Mouse (Mus musculus): ENCODE measurements around the gene Lyz2. TPM values are rescaled to one million over a fixed set of nuclear protein-coding genes. Genes with fewer than 3 reads are reported as not detected.

Gene Lyz2
- total and polyA plus RNA-seq, 3 experiments = 0.17 TPM; not detected in 2

DNA sequence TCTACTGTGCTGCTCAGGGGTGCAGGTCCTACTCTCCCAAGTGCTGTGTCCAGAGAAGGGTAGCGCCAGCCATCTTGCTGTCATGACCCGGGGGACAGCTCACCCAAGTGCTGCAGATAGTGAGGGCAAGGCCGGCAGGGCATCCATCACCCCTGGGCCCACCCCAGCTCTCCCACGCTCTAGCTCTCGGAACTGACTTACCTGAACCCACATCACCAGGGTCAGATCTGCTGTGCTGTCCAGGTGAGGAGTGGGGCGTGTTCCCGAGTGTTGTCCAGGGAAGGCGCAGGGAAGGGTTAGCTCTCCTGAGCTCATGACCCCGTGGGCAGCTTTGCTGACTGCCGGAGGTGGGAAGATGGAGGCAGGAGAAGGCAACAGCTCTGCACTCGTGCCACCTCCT, 34.3 kb upstream of the Lyz2 start:
- TF ChIP-seq ELF1 (IDR thresholded peaks at IDR 0.05; ENCODE audit: low read depth, low read length) (no peak), JUN (IDR thresholded peaks at IDR 0.05; ENCODE audit: insufficient read depth, low read depth, low read length) (no peak)
- H3K36me3 ChIP-seq (replicated peaks in 1 of 2; ENCODE audit: control insufficient read depth in 1 of 2, insufficient read depth in 1 of 2, low read length in 1 of 2) = no peaks in the 10 kb centered on the region
- no peak overlapping the region for H3K9ac ChIP-seq (ENCODE audit: insufficient read depth, low read depth)
- DNase-seq (ENCODE audit: extremely low read depth) = no peak
- no peak overlapping the region for H3K4me3 ChIP-seq (replicated peaks in 1 of 3; ENCODE audit: low read depth in 2 of 3, low read length in 2 of 3, poor library complexity in 1 of 3)
- H3K79me2 ChIP-seq (replicated peaks; ENCODE audit: control insufficient read depth, extremely low read depth, insufficient read depth, poor library complexity, severe bottlenecking) = no peaks in the 10 kb centered on the region
- no peaks in the 10 kb centered on the region for H3K27me3 ChIP-seq (replicated peaks)
- 0 out of 4 replicates have a peak, but pooled peaks cover 4 to 6% of the 10 kb centered on the region in 2 experiments for H3K4me1 ChIP-seq (ENCODE audit: control insufficient read depth in 1 of 2, insufficient read depth in 2 of 2)
- dilution Hi-C loops (cut with MboI; ENCODE audit: extremely low pct_ligation_motif_present, extremely low pct_unique_long_range_greater_than_20kb, low sequenced_read_pairs) (no loop called here), in situ Hi-C loops (cut with MboI; ENCODE audit: low pct_ligation_motif_present, low pct_unique_long_range_greater_than_20kb, low sequenced_read_pairs) (no loop called here)
- no peak overlapping the region for H3K27ac ChIP-seq (ENCODE audit: insufficient read depth, low read depth)
- no peaks in the 10 kb centered on the region for H3K9me3 ChIP-seq (replicated peaks; ENCODE audit: low read length)
- H3K4me2 ChIP-seq (ENCODE audit: insufficient read depth, low read depth, poor library complexity, severe bottlenecking) = no peak overlapping the region

GRCm38 (mm10) chr10:117313133-117313532, 31.0 kb upstream of the Lyz2 start:
- DNase-seq (ENCODE audit: extremely low read depth) = no peak
- dilution Hi-C loops (cut with MboI; ENCODE audit: extremely low pct_ligation_motif_present, extremely low pct_unique_long_range_greater_than_20kb, low sequenced_read_pairs) = no loop called here
- no peaks in the 10 kb centered on the region for H3K4me1 ChIP-seq (ENCODE audit: control insufficient read depth in 1 of 2, insufficient read depth in 2 of 2)

GRCm38 (mm10) chr10:117312168-117312567, 30.0 kb upstream of the Lyz2 start:
- Histone ChIP-seq H3K9me3 (replicated peaks; ENCODE audit: low read length) (no peaks in the 10 kb centered on the region), H3K27me3 (replicated peaks) (no peaks in the 10 kb centered on the region), H3K4me1 (ENCODE audit: control insufficient read depth in 1 of 2, insufficient read depth in 2 of 2) (no peaks in the 10 kb centered on the region), H3K4me2 (ENCODE audit: insufficient read depth, low read depth, poor library complexity, severe bottlenecking) (no peak overlapping the region), H3K9ac (ENCODE audit: insufficient read depth, low read depth) (no peak overlapping the region), H3K36me3 (replicated peaks in 1 of 2; ENCODE audit: control insufficient read depth in 1 of 2, insufficient read depth in 1 of 2, low read length in 1 of 2) (no peaks in the 10 kb centered on the region), H3K79me2 (replicated peaks; ENCODE audit: control insufficient read depth, extremely low read depth, insufficient read depth, poor library complexity, severe bottlenecking) (no peaks in the 10 kb centered on the region), H3K4me3 (replicated peaks in 1 of 3; ENCODE audit: low read depth in 2 of 3, low read length in 2 of 3, poor library complexity in 1 of 3) (no peak overlapping the region), H3K27ac (ENCODE audit: insufficient read depth, low read depth) (no peak overlapping the region)
- dilution Hi-C loops (cut with MboI; ENCODE audit: extremely low pct_ligation_motif_present, extremely low pct_unique_long_range_greater_than_20kb, low sequenced_read_pairs) = no loop called here
- in situ Hi-C loops (cut with MboI; ENCODE audit: low pct_ligation_motif_present, low pct_unique_long_range_greater_than_20kb, low sequenced_read_pairs) = no loop called here
- no peak for TF ChIP-seq POLR2A (IDR thresholded peaks at IDR 0.05; ENCODE audit: low read depth, low read length)
- no peak for TF ChIP-seq SIN3A (IDR thresholded peaks at IDR 0.05; ENCODE audit: low read length)
- TF ChIP-seq EP300 (IDR thresholded peaks at IDR 0.05; ENCODE audit: low read length) = no peak
- no peak for TF ChIP-seq CTCF (conservative IDR thresholded peaks at IDR 0.05 in 1 of 2, IDR thresholded peaks at IDR 0.05 in 1 of 2; ENCODE audit: low read depth in 2 of 2, low read length in 2 of 2)
- TF ChIP-seq HCFC1 (IDR thresholded peaks at IDR 0.05; ENCODE audit: low read depth, low read length) = no peak
- no peak for DNase-seq (ENCODE audit: extremely low read depth)

More at GRCm38 (mm10) chr10:117313133-117313532, 31.0 kb upstream of the Lyz2 start:
- no peak overlapping the region for H3K27ac ChIP-seq (ENCODE audit: insufficient read depth, low read depth)
- H3K9me3 ChIP-seq (replicated peaks; ENCODE audit: low read length) = no peaks in the 10 kb centered on the region
- no peak overlapping the region for H3K4me3 ChIP-seq (replicated peaks in 1 of 3; ENCODE audit: low read depth in 2 of 3, low read length in 2 of 3, poor library complexity in 1 of 3)
- no peaks in the 10 kb centered on the region for H3K79me2 ChIP-seq (replicated peaks; ENCODE audit: control insufficient read depth, extremely low read depth, insufficient read depth, poor library complexity, severe bottlenecking)
- H3K36me3 ChIP-seq (replicated peaks in 1 of 2; ENCODE audit: control insufficient read depth in 1 of 2, insufficient read depth in 1 of 2, low read length in 1 of 2) = no peaks in the 10 kb centered on the region
- no peak overlapping the region for H3K4me2 ChIP-seq (ENCODE audit: insufficient read depth, low read depth, poor library complexity, severe bottlenecking)
- in situ Hi-C loops (cut with MboI; ENCODE audit: low pct_ligation_motif_present, low pct_unique_long_range_greater_than_20kb, low sequenced_read_pairs) = no loop called here
- TF ChIP-seq POLR2A (IDR thresholded peaks at IDR 0.05; ENCODE audit: low read depth, low read length) (no peak), UBTF (IDR thresholded peaks at IDR 0.05; ENCODE audit: low read depth, low read length) (no peak), IRF4 (IDR thresholded peaks at IDR 0.05; ENCODE audit: low read depth, low read length) (no peak), MAZ (IDR thresholded peaks at IDR 0.05; ENCODE audit: low read depth, low read length) (no peak), USF2 (conservative IDR thresholded peaks at IDR 0.05; ENCODE audit: low read depth, low read length) (no peak), ZMIZ1 (IDR thresholded peaks at IDR 0.05; ENCODE audit: low read depth, low read length) (no peak), MXI1 (IDR thresholded peaks at IDR 0.05; ENCODE audit: low read depth, low read length) (no peak), MAFK (IDR thresholded peaks at IDR 0.05; ENCODE audit: insufficient replicate concordance, low read length) (no peak), MEF2A (IDR thresholded peaks at IDR 0.05; ENCODE audit: borderline replicate concordance, low read depth, low read length) (no peak)
- no peak overlapping the region for H3K9ac ChIP-seq (ENCODE audit: insufficient read depth, low read depth)
- H3K27me3 ChIP-seq (replicated peaks) = no peaks in the 10 kb centered on the region
